Mouse (Mus musculus) frontal cortex, adult (tissue): ENCODE measurements around the gene Igflr1.

ENCODE experiments used
- ATAC-seq: cut with Nextera tagmentation; 2 replicates; pipeline ENCODE4 v1.9.2; 2017; ENCODE audit warnings: mild to moderate bottlenecking, moderate library complexity, mixed read lengths; ENCODE audit not compliant: low TSS enrichment

The Igflr1 gene

GRCm38 (mm10) chr7:30564970-30565571, at the start of gene Igflr1:
Gene Igflr1, plus strand, starts transcription at chr7:30565427.
- ATAC-seq, result no peak

GRCm38 (mm10) chr7:30518325-30518724, 46.9 kb upstream of the Igflr1 start:
- no peak for ATAC-seq

GRCm38 (mm10) chr7:30520396-30520795, 44.8 kb upstream of the Igflr1 start:
- no peak for ATAC-seq

GRCm38 (mm10) chr7:30520856-30521255, 44.4 kb upstream of the Igflr1 start:
- ATAC-seq, result no peak

- no peak for ATAC-seq
Measured at GRCm38 (mm10) chr7:30522871-30523270, 42.4 kb upstream of the Igflr1 start.

- ATAC-seq, result no peak
Measured at GRCm38 (mm10) chr7:30524487-30524886, 40.7 kb upstream of the Igflr1 start.

- no peak for ATAC-seq
Measured at GRCm38 (mm10) chr7:30525954-30526353, 39.3 kb upstream of the Igflr1 start.

- ATAC-seq, result no peak
Measured at GRCm38 (mm10) chr7:30526399-30526798, 38.8 kb upstream of the Igflr1 start.

- no peak for ATAC-seq
Measured at GRCm38 (mm10) chr7:30526981-30527380, 38.2 kb upstream of the Igflr1 start.

GRCm38 (mm10) chr7:30531291-30531815, 33.9 kb upstream of the Igflr1 start:
- peak; percentile 27; the same call in 1 of the 2 replicates for ATAC-seq

GRCm38 (mm10) chr7:30532931-30533330, 32.3 kb upstream of the Igflr1 start:
- ATAC-seq, result no peak

GRCm38 (mm10) chr7:30533941-30534632, 31.1 kb upstream of the Igflr1 start:
- ATAC-seq, result 0 out of 2 replicates have a peak, but pooled peaks have one; percentile 11

- peak; percentile 68 for ATAC-seq
Measured at GRCm38 (mm10) chr7:30534633-30535577, 30.3 kb upstream of the Igflr1 start, which contains the start of gene Arhgap33. Gene Arhgap33, minus strand, starts transcription at chr7:30535060.

GRCm38 (mm10) chr7:30540572-30540971, 24.7 kb upstream of the Igflr1 start:
- ATAC-seq, result no peak

GRCm38 (mm10) chr7:30544327-30544726, 20.9 kb upstream of the Igflr1 start:
- ATAC-seq, result no peak

GRCm38 (mm10) chr7:30549880-30550279, 15.3 kb upstream of the Igflr1 start:
- ATAC-seq, result no peak

- no peak for ATAC-seq
Measured at GRCm38 (mm10) chr7:30550603-30551002, 14.6 kb upstream of the Igflr1 start.

GRCm38 (mm10) chr7:30551445-30552101, 13.7 kb upstream of the Igflr1 start:
- peak; percentile 25; the same call in 1 of the 2 replicates for ATAC-seq

- ATAC-seq, result peak; percentile 85
Measured at GRCm38 (mm10) chr7:30552102-30553020, 12.9 kb upstream of the Igflr1 start, which contains the start of the genes Hspb6 and Proser3. Gene Hspb6, plus strand, starts transcription at chr7:30552178. Gene Proser3, minus strand, starts transcription at chr7:30552299.

GRCm38 (mm10) chr7:30553021-30553589, 12.1 kb upstream of the Igflr1 start:
- 0 out of 2 replicates have a peak, but pooled peaks have one; percentile 14 for ATAC-seq
